Mouse (Mus musculus) adrenal gland, adult 8-10 months (tissue): ENCODE data around the gene Ptprr. TPM values are rescaled to one million over a fixed set of nuclear protein-coding genes. Genes with fewer than 3 reads are reported as not detected.

Source experiments
- DNase-seq: peaks from one replicate; pipeline ENCODE4 v3.0.0; 2022
- total RNA-seq, 4 experiments: library from RNA; stranded (reverse); gene quantifications; 2 replicates each; pipeline ENCODE4 v1.2.4; 2022

Ptprr gene
- 1 to 10 TPM; 3.7 to 7.5 (median 5.9) TPM for total RNA-seq

- DNase-seq, result peak; percentile 21
Measured at GRCm38 (mm10) chr10:116017845-116018479, at the start of gene Ptprr. Ptprr (plus strand) TSS chr10:116018213.

DNA sequence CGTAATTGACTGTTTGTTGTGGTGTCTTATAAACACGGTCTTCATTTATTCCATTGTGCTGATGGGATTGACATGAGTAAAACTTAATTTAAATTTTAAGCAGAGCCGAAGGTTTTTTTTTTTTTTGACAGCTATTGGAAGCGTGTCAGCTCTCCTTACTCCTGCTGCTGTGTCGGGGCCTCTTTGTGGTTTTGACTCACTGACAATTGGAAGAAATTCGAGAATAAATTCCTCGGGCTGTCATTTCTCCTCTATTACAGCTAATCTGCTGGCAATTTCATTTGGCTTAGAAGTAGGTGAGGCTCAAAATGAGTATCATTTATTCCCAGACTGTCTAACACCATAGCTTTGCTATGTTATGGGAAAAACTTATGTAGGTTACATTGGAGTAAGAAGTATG is 41.7 kb upstream of the Ptprr start:
- DNase-seq, result no peak

DNA sequence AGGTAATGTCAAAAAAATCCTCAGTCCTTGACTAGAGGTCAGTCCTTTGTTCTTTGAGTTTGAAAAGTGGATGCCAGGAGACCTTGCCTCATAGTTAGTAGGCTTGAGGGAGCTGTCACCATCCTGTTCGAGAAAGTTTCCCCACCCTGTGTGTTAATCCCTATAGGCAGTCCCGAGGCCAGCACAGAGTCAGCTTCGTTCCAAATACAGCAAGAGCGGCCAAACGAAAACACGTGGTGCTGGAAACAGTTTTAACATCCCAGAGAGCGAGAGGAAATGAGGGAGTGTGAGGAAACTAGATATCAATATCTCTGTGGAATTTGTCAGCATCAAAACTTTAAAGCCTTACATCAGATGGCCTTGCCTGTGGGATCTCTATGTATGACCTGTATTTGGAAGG is 39.0 kb upstream of the Ptprr start:
- no peak for DNase-seq

GRCm38 (mm10) chr10:115980018-115980417 is 38.0 kb upstream of the Ptprr start:
- DNase-seq, result no peak

- no peak for DNase-seq
Measured at GRCm38 (mm10) chr10:115984308-115984707, 33.7 kb upstream of the Ptprr start.

GRCm38 (mm10) chr10:116001838-116002237 is 16.2 kb upstream of the Ptprr start:
- no peak for DNase-seq

GRCm38 (mm10) chr10:116006675-116007074 is 11.3 kb upstream of the Ptprr start:
- no peak for DNase-seq

DNA sequence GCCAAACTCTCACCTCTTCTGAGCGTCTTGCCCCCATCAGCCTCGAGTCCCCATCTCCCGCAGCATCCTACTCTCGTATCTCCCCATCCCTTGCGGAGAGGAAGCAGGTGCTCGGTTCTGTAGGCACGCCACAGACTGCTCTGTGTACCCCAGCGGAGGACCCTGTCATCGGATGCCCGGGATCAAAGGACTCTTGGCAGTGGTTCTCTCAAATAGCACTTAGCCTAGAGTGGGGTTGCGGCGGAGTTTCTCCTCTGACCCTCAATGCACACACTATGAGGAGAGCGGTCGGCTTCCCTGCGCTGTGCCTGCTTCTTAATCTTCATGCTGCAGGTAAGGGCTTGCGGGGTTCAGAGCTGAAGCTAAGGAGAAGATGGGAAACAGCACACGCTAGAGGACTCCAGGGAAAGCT is 473 bp downstream of the Ptprr start:
- no peak for DNase-seq

DNA sequence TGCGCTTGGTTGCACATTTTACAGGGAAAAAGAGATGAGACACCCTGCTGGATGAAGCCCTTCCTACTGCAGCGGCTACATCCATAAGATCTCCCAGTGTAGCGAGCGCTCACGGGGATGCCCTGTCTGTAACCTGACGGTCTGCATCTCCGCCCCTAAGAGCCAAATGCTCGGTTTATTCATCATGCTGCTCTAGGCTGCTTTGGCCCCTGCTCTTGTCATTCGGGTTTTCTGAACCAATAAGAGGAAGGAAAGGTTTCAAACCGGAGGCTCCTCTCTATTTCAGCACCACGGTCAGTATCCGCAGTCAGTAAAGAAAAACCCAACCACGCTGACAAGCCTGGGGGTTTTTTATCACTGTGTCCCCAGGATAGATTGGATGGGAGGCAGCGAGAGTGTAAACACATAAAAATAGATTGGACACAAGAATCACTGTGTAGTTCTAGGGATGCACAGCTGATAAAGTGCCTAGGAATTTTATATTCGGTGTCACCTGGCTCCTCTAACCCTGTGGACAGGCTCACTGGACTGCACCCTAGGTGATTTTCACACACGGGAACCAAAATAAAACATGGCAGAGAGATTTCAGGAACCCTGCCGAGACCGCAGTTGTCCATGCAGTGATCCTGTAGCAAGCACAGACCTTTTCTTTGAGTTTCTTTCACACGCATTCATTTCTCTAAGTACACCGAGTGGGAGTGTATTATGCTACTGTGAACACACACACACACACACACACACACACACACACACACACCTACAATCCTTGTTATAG is 1.3 kb downstream of the Ptprr start:
- peak; percentile 3 for DNase-seq

GRCm38 (mm10) chr10:116021081-116021480 is 3.1 kb downstream of the Ptprr start:
- no peak for DNase-seq

- no peak for DNase-seq
Measured at GRCm38 (mm10) chr10:116038150-116038549, 20.1 kb downstream of the Ptprr start.

DNA sequence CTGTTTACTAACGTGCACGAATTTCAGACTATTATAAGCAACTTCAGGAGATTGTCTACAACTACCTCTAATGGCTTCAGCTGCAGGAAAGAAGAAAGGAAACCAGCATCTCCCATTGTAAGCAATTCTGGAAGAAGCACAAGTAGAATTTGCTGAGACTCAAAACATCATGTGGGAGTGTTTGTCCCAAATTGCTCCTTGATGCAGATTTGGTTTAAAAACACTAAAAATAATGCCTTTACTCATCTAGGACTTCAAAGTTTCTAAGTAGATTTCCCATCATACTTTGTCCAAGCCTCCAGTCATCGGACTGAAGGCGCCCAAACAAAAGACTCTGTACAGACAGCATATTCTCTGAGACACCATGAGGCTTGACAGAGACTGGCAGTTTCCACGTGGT is 57.9 kb downstream of the Ptprr start:
- no peak for DNase-seq

DNA sequence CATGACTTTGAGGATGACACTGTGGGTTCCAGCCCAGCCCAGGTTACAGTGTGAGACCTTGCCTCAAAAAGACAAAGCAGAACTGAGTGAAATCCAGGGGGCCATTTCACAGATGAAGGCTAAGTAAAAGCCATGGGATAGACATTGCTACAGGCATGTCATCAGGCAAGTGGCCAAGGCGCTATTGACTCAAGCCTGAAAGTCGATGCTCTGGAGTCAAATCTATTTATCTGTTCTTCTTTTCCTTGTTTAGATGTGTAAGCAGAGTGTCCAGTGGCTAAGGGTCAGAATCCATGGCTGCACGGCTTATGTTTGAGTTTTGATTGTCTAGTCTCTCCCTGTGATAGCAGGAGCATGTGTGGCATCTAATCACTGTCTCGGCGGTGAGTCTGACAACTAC is 60.6 kb downstream of the Ptprr start:
- DNase-seq, result no peak

- DNase-seq, result no peak
Measured at GRCm38 (mm10) chr10:116079396-116079795, 61.4 kb downstream of the Ptprr start.

DNA sequence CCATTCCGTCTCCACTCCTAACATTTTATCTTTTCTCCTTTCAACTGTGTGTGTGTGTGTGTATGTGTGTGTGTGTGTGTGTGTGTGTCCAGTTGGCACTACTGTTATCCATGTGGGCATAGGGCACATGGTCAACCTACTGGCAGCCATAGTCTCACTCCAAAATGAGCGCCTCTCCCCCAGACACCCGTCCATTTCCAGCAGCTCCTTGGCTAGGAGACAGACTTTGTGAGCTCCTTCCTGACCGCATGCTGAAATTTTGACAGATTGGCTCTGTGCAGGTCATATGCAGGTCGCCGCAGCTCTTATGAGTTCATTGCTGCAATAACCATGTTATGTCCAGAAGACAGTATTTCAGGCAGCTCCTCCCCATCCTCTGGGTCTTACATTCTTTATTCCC is 62.8 kb downstream of the Ptprr start:
- no peak for DNase-seq

- DNase-seq, result no peak
Measured at GRCm38 (mm10) chr10:116083965-116084364, 66.0 kb downstream of the Ptprr start.

GRCm38 (mm10) chr10:116096466-116096865 is 78.5 kb downstream of the Ptprr start:
- no peak for DNase-seq

GRCm38 (mm10) chr10:116098470-116098869 is 80.5 kb downstream of the Ptprr start:
- DNase-seq, result no peak

- no peak for DNase-seq
Measured at GRCm38 (mm10) chr10:116108176-116108575, 90.2 kb downstream of the Ptprr start.

GRCm38 (mm10) chr10:116108730-116109129 is 90.7 kb downstream of the Ptprr start:
- no peak for DNase-seq

DNA sequence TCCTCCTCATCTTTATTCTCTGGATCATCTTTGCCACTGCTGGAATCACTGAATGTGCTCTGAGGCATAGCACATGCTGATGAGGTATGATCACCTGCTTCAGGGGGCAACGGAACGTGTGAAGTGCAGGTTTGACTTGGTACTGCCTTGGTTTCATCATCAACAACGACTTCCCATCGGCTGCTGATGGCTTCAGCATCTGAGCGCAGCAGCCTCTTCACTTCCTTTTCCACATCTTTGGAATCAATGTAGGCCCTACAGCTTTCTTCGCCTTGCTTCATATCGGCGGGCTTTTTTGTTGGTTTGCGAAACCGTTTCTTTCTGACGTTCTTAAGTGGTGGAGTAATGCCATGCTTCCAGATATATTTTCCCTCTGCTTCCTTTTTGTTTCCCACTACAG is 94.9 kb downstream of the Ptprr start:
- DNase-seq, result no peak

DNA sequence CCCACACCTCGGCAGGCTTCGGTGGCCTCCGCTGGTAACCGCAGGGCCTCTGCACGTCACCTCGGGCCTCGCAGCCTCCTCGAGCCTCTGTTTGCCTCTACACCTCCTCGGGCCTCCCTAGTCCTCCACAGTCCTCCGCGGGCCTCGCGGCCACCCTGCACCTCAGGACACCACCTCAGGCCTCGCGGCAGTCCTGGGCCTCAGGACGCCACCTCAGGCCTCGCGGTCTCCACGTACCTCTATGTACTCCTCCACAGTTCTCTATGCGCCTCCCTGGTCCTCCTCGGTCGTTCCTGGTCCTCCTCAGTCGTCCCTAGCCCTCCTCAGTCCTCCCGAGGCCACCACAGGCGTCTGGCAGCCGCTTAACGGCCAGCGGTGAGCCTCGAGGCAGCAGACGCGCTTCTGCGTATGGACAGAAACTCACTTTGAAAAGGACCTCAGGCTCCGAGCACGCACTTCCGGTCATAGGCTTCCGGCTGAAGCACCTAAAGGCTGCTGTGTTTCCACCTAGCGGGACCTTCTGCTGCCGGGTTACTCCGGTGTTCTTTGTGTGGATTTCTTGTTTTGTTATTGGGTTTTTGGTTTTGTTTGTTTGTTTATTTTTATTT is 96.0 kb downstream of the Ptprr start, which contains the start of gene 4933416C03Rik:
Gene 4933416C03Rik, minus strand, starts transcription at position 51 of the 608 bp plus-strand sequence.
- no peak for DNase-seq

DNA sequence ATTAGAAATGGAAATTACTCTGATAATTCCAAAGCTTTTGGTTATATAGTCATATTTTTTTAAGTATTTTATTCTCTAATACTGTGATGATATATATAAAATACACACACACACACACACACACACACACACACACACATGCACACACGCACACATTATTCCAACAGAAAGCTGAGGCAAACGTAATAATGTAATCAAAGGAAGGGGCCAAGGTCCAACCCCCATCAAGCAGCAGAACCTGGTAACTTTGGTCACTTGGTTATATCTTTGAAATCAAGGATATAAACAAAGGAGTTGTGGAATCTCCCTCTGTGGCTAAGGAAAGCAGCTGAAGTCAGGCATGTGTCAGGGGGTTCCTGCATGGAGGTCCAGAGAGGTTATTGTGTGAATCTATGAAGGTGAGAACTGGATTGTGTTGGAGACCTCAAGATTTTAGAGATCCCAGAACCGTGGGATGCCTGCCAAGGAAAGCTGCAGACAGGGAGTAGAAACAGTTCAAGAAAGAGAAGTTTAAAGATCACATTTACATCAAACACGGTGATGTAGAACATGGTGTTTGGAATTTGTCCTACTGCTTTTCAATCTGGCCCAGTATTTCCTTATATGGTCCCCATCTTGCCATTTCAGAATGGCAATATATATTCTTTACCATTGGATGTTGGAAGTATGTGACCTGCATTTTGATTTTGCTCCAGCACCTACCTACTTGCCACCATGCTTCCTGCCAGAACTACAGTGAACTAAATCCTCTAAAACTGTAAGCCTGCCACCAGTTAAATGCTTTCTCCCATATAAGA is 98.1 kb downstream of the Ptprr start:
- DNase-seq, result no peak
